Mouse (Mus musculus): ENCODE results near the gene Rasal1.

- no peak for TF ChIP-seq CTCF (IDR thresholded peaks at IDR 0.05; ENCODE audit: extremely low read depth, insufficient read depth, insufficient read length, insufficient replicate concordance)
- TF ChIP-seq POLR2A (IDR thresholded peaks at IDR 0.05; ENCODE audit: low read depth, low read length): no peak
These were observed 39.3 kb downstream of the Rasal1 start for GRCm38 (mm10) chr5:120687897-120688296.

Data from spleen, adult 2 months (tissue).